Mouse (Mus musculus) brain, embryonic 18.5 days (tissue): ENCODE measurements around the gene Atg4c.

Experiments used
- DNase-seq: peaks from one replicate; pipeline ENCODE4 v3.0.0-alpha.2; 2012; ENCODE audit warnings: low read depth, low spot score

Gene Atg4c

DNA sequence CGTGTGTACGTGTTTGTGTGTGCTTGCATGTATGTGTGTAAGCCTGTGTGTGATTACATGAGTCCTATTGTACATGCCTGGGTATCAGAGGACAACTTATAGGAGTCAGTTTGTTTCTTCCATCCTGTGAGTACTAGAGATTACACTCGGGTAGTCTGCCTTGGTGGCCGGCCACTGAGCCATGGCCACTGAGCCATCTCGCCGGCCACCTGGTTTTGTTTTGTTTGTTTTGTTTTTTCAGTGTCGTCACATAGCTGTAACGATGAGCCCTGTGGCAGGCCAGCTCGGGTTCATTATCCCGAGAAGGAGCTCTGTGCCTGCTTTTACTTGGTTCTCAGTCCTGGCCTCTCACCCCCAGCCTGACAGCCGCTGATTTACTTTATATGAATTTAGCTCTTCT is 69.9 kb downstream of the Atg4c start:
- no peak for DNase-seq

DNA sequence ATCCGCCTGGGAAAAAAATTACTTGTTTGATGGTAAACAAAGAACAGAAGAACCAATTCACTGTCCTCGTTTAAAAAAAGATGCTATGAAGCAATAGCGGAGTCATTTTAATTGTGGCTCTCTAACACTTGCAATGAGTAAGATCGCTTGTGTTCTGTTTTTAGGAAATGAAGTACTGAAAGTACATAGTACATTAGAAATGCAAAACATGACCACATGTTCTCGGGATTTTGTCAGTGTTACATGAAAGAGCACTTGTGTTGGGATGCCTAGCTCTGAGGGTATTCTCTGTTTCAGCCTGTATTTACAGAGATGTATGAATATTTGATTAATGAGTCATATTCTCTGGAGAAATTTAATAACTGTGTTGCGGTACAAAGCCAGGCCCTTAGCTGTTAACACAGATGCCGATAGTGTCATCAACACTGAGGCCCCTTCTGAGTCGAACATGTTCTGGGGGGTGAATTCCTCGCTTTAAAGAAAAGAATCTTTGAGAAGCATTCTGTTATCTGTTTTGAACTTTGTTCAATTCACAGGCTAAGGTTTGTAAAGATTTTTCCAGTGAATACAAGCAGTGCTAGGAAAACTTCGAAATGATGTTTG is 73.2 kb downstream of the Atg4c start:
- DNase-seq = no peak

DNA sequence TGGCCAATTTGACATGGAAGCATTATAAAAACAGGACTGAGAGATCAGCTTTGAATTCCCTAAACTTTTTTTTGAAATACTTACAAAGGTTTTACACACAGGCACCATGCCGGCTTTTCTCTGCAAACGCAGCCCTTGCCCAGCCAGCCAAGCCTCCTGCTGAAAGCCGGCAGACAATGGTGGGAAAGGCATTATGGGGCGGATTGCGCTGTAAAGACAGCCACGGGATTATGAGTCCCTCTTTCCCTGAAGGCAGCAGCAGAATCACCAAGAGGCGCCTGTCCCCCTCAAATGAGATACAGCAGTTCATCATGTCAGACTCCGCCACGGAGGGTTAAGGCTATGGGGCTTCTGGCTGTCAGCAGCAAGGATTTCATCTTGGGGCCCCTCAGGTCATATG is 79.1 kb downstream of the Atg4c start:
- no peak for DNase-seq

DNA sequence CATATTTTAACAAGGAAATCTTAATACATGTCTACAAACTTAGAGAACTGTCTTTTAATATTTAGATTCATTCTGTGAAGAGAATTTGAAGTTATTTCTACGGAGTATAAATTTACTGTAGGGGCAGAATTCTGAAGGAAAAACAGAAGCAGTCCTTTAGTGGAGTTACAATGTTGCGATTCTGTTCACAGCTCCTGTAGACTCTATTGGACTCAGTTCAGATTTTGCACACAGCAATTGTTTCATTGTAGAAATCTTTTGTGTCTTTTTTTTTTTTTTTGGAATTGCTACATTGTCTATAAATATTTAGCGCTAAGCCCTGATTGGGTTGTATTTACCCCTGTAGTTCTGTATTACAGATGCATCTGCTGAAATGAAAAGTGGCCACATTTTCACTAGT is 79.7 kb downstream of the Atg4c start:
- no peak for DNase-seq

DNA sequence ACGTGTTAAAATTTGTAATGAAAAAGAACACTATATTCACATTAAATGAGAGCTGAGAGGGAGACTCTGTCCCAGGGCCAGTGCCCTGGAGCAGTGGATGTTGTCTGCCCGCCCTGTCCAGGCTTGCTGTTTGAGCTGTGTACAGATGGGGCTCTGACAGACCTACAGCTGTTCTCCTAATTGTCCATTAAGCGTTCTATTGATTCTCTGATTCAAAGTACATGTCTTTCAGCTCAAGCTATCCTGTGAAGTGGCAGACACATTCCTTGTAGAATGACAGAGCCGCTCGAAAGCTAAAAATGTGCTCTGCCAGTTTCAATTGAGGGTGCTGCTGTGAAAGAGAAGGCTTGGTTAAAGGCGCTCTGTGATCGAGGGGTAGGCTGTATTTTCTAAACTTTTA is 80.2 kb downstream of the Atg4c start:
- DNase-seq = no peak

DNA sequence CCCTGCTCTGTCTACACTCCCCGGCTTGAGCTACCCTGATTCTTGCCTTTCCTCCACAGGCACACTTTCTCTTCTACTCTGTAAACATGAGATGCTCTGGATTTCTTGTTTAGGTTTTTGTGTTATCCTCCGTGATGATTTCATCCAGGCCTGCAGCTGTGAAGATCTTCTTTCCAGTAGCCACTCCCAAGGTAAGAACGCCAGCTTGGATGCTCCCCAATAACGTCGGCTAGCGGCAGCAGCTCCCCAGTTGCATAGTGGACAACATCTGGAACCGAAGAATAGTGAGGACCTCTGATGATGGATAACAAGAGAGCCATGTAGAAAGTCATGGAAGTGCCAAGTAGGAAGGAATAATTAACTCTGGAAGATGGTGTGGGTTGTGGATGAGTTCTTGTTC is 85.1 kb downstream of the Atg4c start:
- DNase-seq = no peak

DNA sequence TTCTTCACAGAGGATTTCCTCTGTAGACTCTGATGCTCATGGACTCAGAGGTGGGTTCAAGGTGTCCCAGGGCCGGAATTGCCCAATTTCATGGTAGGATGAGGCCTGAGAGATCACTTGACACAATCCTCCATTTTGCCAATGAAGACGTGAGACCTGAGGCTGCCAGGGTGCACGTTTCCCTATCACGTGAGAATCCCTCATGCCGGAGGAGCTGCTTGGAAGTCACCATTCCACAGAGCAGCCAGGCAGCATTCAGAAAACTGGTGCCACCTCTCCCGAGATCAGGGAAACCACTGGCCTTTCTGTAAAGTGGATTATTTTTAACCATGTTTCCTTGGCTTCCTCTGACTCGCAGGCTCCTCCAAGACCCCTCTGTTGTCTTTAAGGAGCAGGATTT is 88.0 kb downstream of the Atg4c start:
- DNase-seq = no peak

DNA sequence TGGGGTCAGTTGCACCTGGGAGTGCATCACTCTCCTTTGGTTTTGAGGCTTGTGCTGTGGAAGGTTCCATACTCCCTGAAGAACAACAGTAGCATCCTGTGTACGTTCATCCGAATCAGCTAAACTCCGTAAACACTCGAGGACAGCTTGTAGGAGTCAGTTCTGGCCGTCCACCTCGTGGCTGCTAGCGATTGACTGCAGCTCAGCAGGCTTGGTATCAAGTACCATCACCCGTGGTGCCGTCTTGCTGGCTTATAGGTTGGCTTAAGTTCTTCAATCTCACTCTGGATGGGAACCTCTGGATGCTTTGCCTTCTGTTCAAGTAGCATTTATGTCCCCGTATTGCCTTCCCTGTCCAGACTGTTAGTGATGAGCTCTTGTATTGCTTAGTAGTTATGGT is 95.6 kb downstream of the Atg4c start:
- no peak for DNase-seq

DNA sequence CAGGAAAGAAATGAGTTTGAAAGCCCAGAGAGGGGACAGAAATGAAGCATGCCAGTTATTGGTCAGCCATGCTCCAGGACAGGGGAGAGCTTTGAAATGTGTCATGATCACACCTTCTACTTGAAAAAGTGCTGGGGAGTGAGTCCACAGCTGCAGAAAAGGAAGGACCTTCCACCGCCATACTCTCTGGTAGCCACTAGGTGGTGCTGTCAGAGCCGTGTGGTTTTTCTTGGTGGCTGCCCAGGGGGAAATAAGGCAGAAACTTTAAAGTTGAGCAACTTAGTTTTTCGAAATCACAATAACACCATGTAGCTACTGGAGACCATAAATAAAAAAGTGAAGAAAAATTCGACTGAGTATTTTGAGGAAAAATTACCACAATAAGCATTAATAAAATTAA is 104.9 kb downstream of the Atg4c start:
- no peak for DNase-seq

DNA sequence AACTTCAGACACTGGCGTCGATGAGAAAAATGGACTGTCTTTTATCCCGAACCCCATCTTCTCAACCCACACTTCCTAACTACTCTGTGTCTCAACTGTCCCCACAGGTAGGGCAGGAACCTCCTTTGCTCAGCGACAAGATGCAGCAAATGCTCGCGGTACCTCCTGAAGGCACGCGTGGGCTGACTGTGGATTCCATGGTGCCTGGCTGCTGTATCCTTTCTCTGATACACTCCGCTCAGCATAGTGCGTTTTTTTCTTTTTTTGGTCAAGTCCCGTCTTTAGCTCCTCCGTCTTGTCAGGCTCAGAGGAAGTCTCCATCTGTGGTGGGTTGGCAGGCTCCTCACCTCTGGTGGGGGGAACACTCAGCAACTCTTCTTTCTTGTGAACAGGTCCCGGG is 111.1 kb downstream of the Atg4c start:
- no peak for DNase-seq
